Mouse (Mus musculus) hindbrain, postnatal 0 days (tissue): ENCODE measurements at regions not wholly inside any gene's neighbourhood (a gene's known extent, or its start where the extent isn't known, plus 50 kb on each side); places are given as distances from the start of the nearest gene placed in this dataset.

Experiments used
- ATAC-seq: fragments of 200-750 bp; cut with Nextera tagmentation; 2 replicates; pipeline ENCODE4 v1.8.0; 2017; ENCODE audit warnings: mild to moderate bottlenecking, moderate TSS enrichment, moderate library complexity
- DNase-seq: peaks from one replicate; pipeline ENCODE4 v3.0.0-alpha.2; 2015; ENCODE audit warnings: low spot score
- H3K27ac ChIP-seq: fragments of 300-500 bp; sonication (generic); 2 replicates; pipeline ENCODE4 v1.5.1; 2014; ENCODE audit warnings: mild to moderate bottlenecking
- H3K27me3 ChIP-seq: fragments of 300-500 bp; sonication (generic); 2 replicates; pipeline ENCODE4 v1.6.1; 2014; ENCODE audit warnings: low read length, mixed read lengths; ENCODE audit not compliant: insufficient read depth
- H3K36me3 ChIP-seq: fragments of 300-500 bp; sonication (generic); 2 replicates; pipeline ENCODE4 v1.6.1; 2014; ENCODE audit warnings: low read length, mixed read lengths; ENCODE audit not compliant: insufficient read depth
- H3K4me1 ChIP-seq: fragments of 300-500 bp; sonication (generic); 2 replicates; pipeline ENCODE4 v1.6.1; 2014; ENCODE audit warnings: antibody characterized with exemption, low read length, mixed read lengths; ENCODE audit not compliant: insufficient read depth
- H3K4me2 ChIP-seq: fragments of 300-500 bp; sonication (generic); 2 replicates; pipeline ENCODE4 v1.6.1; 2014; ENCODE audit warnings: low read depth, mild to moderate bottlenecking, low read length, moderate library complexity, mixed read lengths
- H3K4me3 ChIP-seq: fragments of 300-500 bp; sonication (generic); 2 replicates; pipeline ENCODE4 v1.5.1; 2014; ENCODE audit warnings: low read length
- H3K9ac ChIP-seq: fragments of 300-500 bp; sonication (generic); replicated peaks from 2 replicates; pipeline ENCODE4 v1.6.1; 2014; ENCODE audit warnings: mild to moderate bottlenecking, low read length, moderate library complexity, mixed read lengths
- H3K9me3 ChIP-seq: fragments of 300-500 bp; sonication (generic); 2 replicates; pipeline ENCODE4 v1.6.1; 2016; ENCODE audit warnings: low read length, mixed read lengths
- CTCF ChIP-seq: IDR thresholded peaks from 2 replicates; pipeline ENCODE4 v1.5.1; 2016; ENCODE audit warnings: antibody characterized with exemption, control low read depth, low read depth
- WGBS: fragments of 180-500 bp; shearing (Covaris S2); extraction: QIAGEN DNeasy Blood & Tissue Kit; methylation state at CpG from one replicate; pipeline ENCODE4 v1.1.7; 2014; 5-methylcytosine and 5-hydroxymethylcytosine counted together

- Histone ChIP-seq H3K27me3 (no peaks in the 10 kb centered on the region), H3K27ac (no peak overlapping the region), H3K9ac (no peak overlapping the region), H3K36me3 (no peaks in the 10 kb centered on the region), H3K4me1 (peaks cover 7% of the 10 kb centered on the region), H3K9me3 (no peaks in the 10 kb centered on the region), H3K4me2 (no peak overlapping the region), H3K4me3 (no peak overlapping the region)
- 90% methylated on average over 11 of the region's 11 CpGs for WGBS
- TF ChIP-seq CTCF: no peak
- ATAC-seq (no peak), DNase-seq (no peak)
Measured at GRCm38 (mm10) chr4:134990651-134991050, 60.0 kb downstream of the Syf2 start.

GRCm38 (mm10) chr4:134993526-134994122 is 62.9 kb downstream of the Syf2 start:
- TF ChIP-seq CTCF: no peak
- peak; percentile 51 for DNase-seq
- 38% methylated on average over 7 of the region's 8 CpGs for WGBS

DNA sequence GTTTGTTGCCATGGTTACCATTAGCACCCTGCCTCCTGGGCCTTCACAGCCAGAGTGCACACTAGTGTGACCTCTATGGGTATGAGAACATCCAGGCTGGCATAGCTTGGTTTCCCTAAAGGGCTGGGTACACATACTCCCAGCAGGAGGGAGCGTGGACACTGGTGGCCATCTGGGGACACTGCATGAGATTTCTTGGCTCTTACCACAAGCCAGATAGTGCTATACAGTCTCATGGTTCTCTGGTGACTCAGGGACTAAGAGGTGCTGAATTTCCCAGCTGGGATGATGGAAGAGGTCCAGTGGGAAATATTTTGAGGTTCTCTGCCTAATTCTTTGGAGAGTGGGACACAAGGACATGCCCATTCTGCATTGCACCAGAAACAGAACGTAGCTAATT is 63.5 kb downstream of the Syf2 start:
- H3K27me3 ChIP-seq: no peaks in the 10 kb centered on the region
- no peaks in the 10 kb centered on the region for H3K36me3 ChIP-seq
- TF ChIP-seq CTCF: no peak
- H3K4me2 ChIP-seq: no peak overlapping the region
- peak; percentile 50; the same call in 1 of the 2 replicates for ATAC-seq
- H3K4me1 ChIP-seq: peaks cover 7% of the 10 kb centered on the region
- DNase-seq: peak; percentile 40
- H3K4me3 ChIP-seq: no peak overlapping the region
- H3K9ac ChIP-seq: no peak overlapping the region
- no peaks in the 10 kb centered on the region for H3K9me3 ChIP-seq
- 63% methylated on average over 2 of the region's 2 CpGs for WGBS
- H3K27ac ChIP-seq: no peak overlapping the region; the same call in 1 of the 2 replicates

More at GRCm38 (mm10) chr4:134993526-134994122, 62.9 kb downstream of the Syf2 start:
- no peak overlapping the region for H3K4me2 ChIP-seq
- ATAC-seq: peak; percentile 71
- no peaks in the 10 kb centered on the region for H3K36me3 ChIP-seq
- no peaks in the 10 kb centered on the region for H3K9me3 ChIP-seq
- H3K9ac ChIP-seq: no peak overlapping the region
- no peak overlapping the region for H3K4me3 ChIP-seq
- no peak overlapping the region for H3K27ac ChIP-seq
- peaks cover 7% of the 10 kb centered on the region for H3K4me1 ChIP-seq
- H3K27me3 ChIP-seq: no peaks in the 10 kb centered on the region

- no peak overlapping the region for H3K4me2 ChIP-seq
- no peak for DNase-seq
- TF ChIP-seq CTCF: no peak
- 74% methylated on average over 6 of the region's 6 CpGs for WGBS
- H3K27ac ChIP-seq: no peak overlapping the region; the same call in 1 of the 2 replicates
- no peaks in the 10 kb centered on the region for H3K36me3 ChIP-seq
- no peak overlapping the region for H3K9ac ChIP-seq
- no peaks in the 10 kb centered on the region for H3K9me3 ChIP-seq
- ATAC-seq: peak; percentile 36; the same call in 1 of the 2 replicates
- no peak overlapping the region for H3K4me3 ChIP-seq
- no peaks in the 10 kb centered on the region for H3K27me3 ChIP-seq
- peaks cover 7% of the 10 kb centered on the region for H3K4me1 ChIP-seq
Measured at GRCm38 (mm10) chr4:134994648-134995047, 64.0 kb downstream of the Syf2 start.

DNA sequence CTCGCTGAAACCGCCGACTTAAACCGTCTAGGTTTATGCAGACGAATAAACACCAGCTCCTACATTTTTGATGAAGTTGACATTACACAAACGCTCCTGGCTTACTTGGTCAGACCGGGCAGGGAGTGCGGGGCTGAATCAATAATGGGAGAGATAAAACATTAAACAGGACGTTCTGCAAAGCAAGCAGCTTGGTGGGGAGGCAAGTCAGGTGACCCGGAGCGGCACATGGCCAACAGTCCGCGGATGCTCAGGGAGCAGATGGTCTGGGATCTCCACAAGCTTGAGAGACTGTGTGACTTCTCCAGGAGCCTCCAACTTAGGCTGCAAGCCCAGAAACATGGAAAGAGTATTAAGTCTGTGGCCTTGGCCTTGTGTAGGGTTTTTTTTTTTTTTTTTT is 64.4 kb downstream of the Syf2 start:
- Histone ChIP-seq H3K4me3 (no peak overlapping the region), H3K27me3 (no peaks in the 10 kb centered on the region), H3K9me3 (no peaks in the 10 kb centered on the region), H3K4me1 (peaks cover 7% of the 10 kb centered on the region), H3K9ac (no peak overlapping the region), H3K27ac (no peak overlapping the region), H3K4me2 (no peak overlapping the region), H3K36me3 (no peaks in the 10 kb centered on the region)
- no peak for TF ChIP-seq CTCF
- 54% methylated on average over 13 of the region's 13 CpGs for WGBS
- ATAC-seq: peak; percentile 79
- peak; percentile 83 for DNase-seq

GRCm38 (mm10) chr4:134996121-134996520 is 65.4 kb downstream of the Syf2 start:
- peaks cover 7% of the 10 kb centered on the region for H3K4me1 ChIP-seq

More at GRCm38 (mm10) chr4:134996121-134996520, 65.4 kb downstream of the Syf2 start:
- DNase-seq (no peak), ATAC-seq (no peak)
- H3K9me3 ChIP-seq: no peaks in the 10 kb centered on the region
- whole genome bisulfite sequencing: 90% methylated on average over 6 of the region's 6 CpGs
- no peaks in the 10 kb centered on the region for H3K36me3 ChIP-seq
- H3K27me3 ChIP-seq: no peaks in the 10 kb centered on the region
- no peak overlapping the region for H3K27ac ChIP-seq
- no peak for TF ChIP-seq CTCF
- H3K9ac ChIP-seq: no peak overlapping the region
- no peak overlapping the region for H3K4me2 ChIP-seq
- H3K4me3 ChIP-seq: no peak overlapping the region
